Mouse (Mus musculus): ENCODE measurements at regions not wholly inside any gene's neighbourhood (a gene's known extent, or its start where the extent isn't known, plus 50 kb on each side); places are given as distances from the start of the nearest gene placed in this dataset.

GRCm38 (mm10) chr5:45025383-45025782 lies 225.9 kb upstream of the Ldb2 start:
- H3K4me3 ChIP-seq (replicated peaks; ENCODE audit: extremely low read depth, low read depth, low read length): no peak overlapping the region
- TF ChIP-seq CTCF (IDR thresholded peaks at IDR 0.05; ENCODE audit: insufficient read depth, low read length) (no peak), POLR2A (IDR thresholded peaks at IDR 0.05; ENCODE audit: borderline replicate concordance, extremely low read depth, low read depth, low read length) (no peak)
- DNase-seq: no peak
- 61% methylated on average over 2 of the region's 2 CpGs for WGBS
- no peaks in the 10 kb centered on the region for H3K4me1 ChIP-seq (ENCODE audit: control insufficient read depth, insufficient read depth, low read length)

GRCm38 (mm10) chr5:45007930-45008329 lies 208.4 kb upstream of the Ldb2 start:
- no peak for DNase-seq
- no peak for TF ChIP-seq POLR2A (IDR thresholded peaks at IDR 0.05; ENCODE audit: borderline replicate concordance, extremely low read depth, low read depth, low read length)
- no peak for TF ChIP-seq CTCF (IDR thresholded peaks at IDR 0.05; ENCODE audit: insufficient read depth, low read length)
- 75% methylated on average over 2 of the region's 2 CpGs for WGBS
- no peak overlapping the region for H3K4me3 ChIP-seq (replicated peaks; ENCODE audit: extremely low read depth, low read depth, low read length)
- H3K4me1 ChIP-seq (ENCODE audit: control insufficient read depth, insufficient read depth, low read length): no peaks in the 10 kb centered on the region

- no peak overlapping the region for H3K4me3 ChIP-seq (replicated peaks; ENCODE audit: extremely low read depth, low read depth, low read length)
- TF ChIP-seq CTCF (IDR thresholded peaks at IDR 0.05; ENCODE audit: insufficient read depth, low read length): no peak
- TF ChIP-seq POLR2A (IDR thresholded peaks at IDR 0.05; ENCODE audit: borderline replicate concordance, extremely low read depth, low read depth, low read length): no peak
- no peaks in the 10 kb centered on the region for H3K4me1 ChIP-seq (ENCODE audit: control insufficient read depth, insufficient read depth, low read length)
Measured at GRCm38 (mm10) chr5:45000996-45001395, 201.5 kb upstream of the Ldb2 start.

GRCm38 (mm10) chr5:44999032-44999431 lies 199.6 kb upstream of the Ldb2 start:
- H3K4me3 ChIP-seq (replicated peaks; ENCODE audit: extremely low read depth, low read depth, low read length): no peak overlapping the region
- H3K4me1 ChIP-seq (ENCODE audit: control insufficient read depth, insufficient read depth, low read length): no peaks in the 10 kb centered on the region
- TF ChIP-seq POLR2A (IDR thresholded peaks at IDR 0.05; ENCODE audit: borderline replicate concordance, extremely low read depth, low read depth, low read length) (no peak), CTCF (IDR thresholded peaks at IDR 0.05; ENCODE audit: insufficient read depth, low read length) (no peak)
- DNase-seq: no peak
- 63% methylated on average over 3 of the region's 3 CpGs for WGBS

More at GRCm38 (mm10) chr5:45000996-45001395, 201.5 kb upstream of the Ldb2 start:
- DNase-seq: no peak

GRCm38 (mm10) chr5:44975456-44976195 lies 176.1 kb upstream of the Ldb2 start:
- 54% methylated on average over 9 of the region's 9 CpGs for WGBS
- Histone ChIP-seq H3K4me3 (replicated peaks; ENCODE audit: extremely low read depth, low read depth, low read length) (no peak overlapping the region), H3K4me1 (ENCODE audit: control insufficient read depth, insufficient read depth, low read length) (no peaks in the 10 kb centered on the region)
- TF ChIP-seq POLR2A (IDR thresholded peaks at IDR 0.05; ENCODE audit: borderline replicate concordance, extremely low read depth, low read depth, low read length) (no peak), CTCF (IDR thresholded peaks at IDR 0.05; ENCODE audit: insufficient read depth, low read length) (no peak)
- no peak for DNase-seq

GRCm38 (mm10) chr5:44943023-44943921 lies 143.8 kb upstream of the Ldb2 start:
- H3K4me1 ChIP-seq (ENCODE audit: control insufficient read depth, insufficient read depth, low read length): no peaks in the 10 kb centered on the region
- 57% methylated on average over 7 of the region's 7 CpGs for WGBS
- DNase-seq: no peak
- H3K4me3 ChIP-seq (replicated peaks; ENCODE audit: extremely low read depth, low read depth, low read length): no peak overlapping the region
- TF ChIP-seq POLR2A (IDR thresholded peaks at IDR 0.05; ENCODE audit: borderline replicate concordance, extremely low read depth, low read depth, low read length) (no peak), CTCF (IDR thresholded peaks at IDR 0.05; ENCODE audit: insufficient read depth, low read length) (no peak)

GRCm38 (mm10) chr5:44942575-44942974 lies 143.1 kb upstream of the Ldb2 start:
- no peak for TF ChIP-seq POLR2A (IDR thresholded peaks at IDR 0.05; ENCODE audit: borderline replicate concordance, extremely low read depth, low read depth, low read length)
- no peak for TF ChIP-seq CTCF (IDR thresholded peaks at IDR 0.05; ENCODE audit: insufficient read depth, low read length)
- 49% methylated on average over 2 of the region's 2 CpGs for WGBS

GRCm38 (mm10) chr5:44925476-44925875 lies 126.0 kb upstream of the Ldb2 start:
- DNase-seq: no peak
- TF ChIP-seq CTCF (IDR thresholded peaks at IDR 0.05; ENCODE audit: insufficient read depth, low read length) (no peak), POLR2A (IDR thresholded peaks at IDR 0.05; ENCODE audit: borderline replicate concordance, extremely low read depth, low read depth, low read length) (no peak)
- no peak overlapping the region for H3K4me3 ChIP-seq (replicated peaks; ENCODE audit: extremely low read depth, low read depth, low read length)
- WGBS: 43% methylated on average over 2 of the region's 2 CpGs
- no peaks in the 10 kb centered on the region for H3K4me1 ChIP-seq (ENCODE audit: control insufficient read depth, insufficient read depth, low read length)

More at GRCm38 (mm10) chr5:44942575-44942974, 143.1 kb upstream of the Ldb2 start:
- no peak overlapping the region for H3K4me3 ChIP-seq (replicated peaks; ENCODE audit: extremely low read depth, low read depth, low read length)
- no peak for DNase-seq
- no peaks in the 10 kb centered on the region for H3K4me1 ChIP-seq (ENCODE audit: control insufficient read depth, insufficient read depth, low read length)

- no peak overlapping the region for H3K4me3 ChIP-seq (replicated peaks; ENCODE audit: extremely low read depth, low read depth, low read length)
- H3K4me1 ChIP-seq (ENCODE audit: control insufficient read depth, insufficient read depth, low read length): no peaks in the 10 kb centered on the region
- 34% methylated on average over 2 of the region's 2 CpGs for WGBS
- no peak for TF ChIP-seq CTCF (IDR thresholded peaks at IDR 0.05; ENCODE audit: insufficient read depth, low read length)
- no peak for TF ChIP-seq POLR2A (IDR thresholded peaks at IDR 0.05; ENCODE audit: borderline replicate concordance, extremely low read depth, low read depth, low read length)
- DNase-seq: no peak
Measured at GRCm38 (mm10) chr5:44922129-44922775, 122.8 kb upstream of the Ldb2 start.

Data from lung, adult 2 months (tissue).